Mouse (Mus musculus): ENCODE results near the gene Creld2. TPM values are rescaled to one million over a fixed set of nuclear protein-coding genes. Genes with fewer than 3 reads are reported as not detected.

The Creld2 gene
- polyA plus RNA-seq, 1 experiment, result 106 TPM

- DNase-seq (ENCODE audit: low read depth), result no peak
Measured at GRCm38 (mm10) chr15:88828800-88829705, 9.6 kb downstream of the Creld2 start.

- no peak for DNase-seq (ENCODE audit: low read depth)
Measured at GRCm38 (mm10) chr15:88829791-88830440, 10.5 kb downstream of the Creld2 start.

- DNase-seq (ENCODE audit: low read depth), result no peak
Measured at GRCm38 (mm10) chr15:88830696-88831095, 11.2 kb downstream of the Creld2 start.

- DNase-seq (ENCODE audit: low read depth), result no peak
Measured at GRCm38 (mm10) chr15:88831482-88831881, 12.0 kb downstream of the Creld2 start.

GRCm38 (mm10) chr15:88832536-88832935 lies 13.1 kb downstream of the Creld2 start:
- no peak for DNase-seq (ENCODE audit: low read depth)

- DNase-seq (ENCODE audit: low read depth), result no peak
Measured at GRCm38 (mm10) chr15:88836031-88836430, 16.6 kb downstream of the Creld2 start.

GRCm38 (mm10) chr15:88836571-88836970 lies 17.1 kb downstream of the Creld2 start:
- DNase-seq (ENCODE audit: low read depth), result no peak

- DNase-seq (ENCODE audit: low read depth), result no peak
Measured at GRCm38 (mm10) chr15:88837199-88837932, 17.9 kb downstream of the Creld2 start.

GRCm38 (mm10) chr15:88837977-88838376 lies 18.5 kb downstream of the Creld2 start:
- no peak for DNase-seq (ENCODE audit: low read depth)

GRCm38 (mm10) chr15:88839271-88839670 lies 19.8 kb downstream of the Creld2 start:
- DNase-seq (ENCODE audit: low read depth), result no peak

GRCm38 (mm10) chr15:88840126-88840525 lies 20.7 kb downstream of the Creld2 start:
- no peak for DNase-seq (ENCODE audit: low read depth)

GRCm38 (mm10) chr15:88841160-88841559 lies 21.7 kb downstream of the Creld2 start:
- DNase-seq (ENCODE audit: low read depth), result no peak

GRCm38 (mm10) chr15:88841580-88842299 lies 22.3 kb downstream of the Creld2 start:
- no peak for DNase-seq (ENCODE audit: low read depth)

GRCm38 (mm10) chr15:88842300-88842673 lies 22.8 kb downstream of the Creld2 start:
- DNase-seq (ENCODE audit: low read depth), result no peak

- no peak for DNase-seq (ENCODE audit: low read depth)
Measured at GRCm38 (mm10) chr15:88843486-88844097, 24.1 kb downstream of the Creld2 start.

GRCm38 (mm10) chr15:88844966-88845365 lies 25.5 kb downstream of the Creld2 start:
- DNase-seq (ENCODE audit: low read depth), result no peak

- DNase-seq (ENCODE audit: low read depth), result no peak
Measured at GRCm38 (mm10) chr15:88848661-88849060, 29.2 kb downstream of the Creld2 start.

GRCm38 (mm10) chr15:88849621-88850020 lies 30.2 kb downstream of the Creld2 start:
- no peak for DNase-seq (ENCODE audit: low read depth)

GRCm38 (mm10) chr15:88850146-88850826 lies 30.8 kb downstream of the Creld2 start:
- no peak for DNase-seq (ENCODE audit: low read depth)

GRCm38 (mm10) chr15:88851076-88851475 lies 31.6 kb downstream of the Creld2 start:
- DNase-seq (ENCODE audit: low read depth), result no peak

Measured in gonadal fat pad, adult 2 months (tissue).